Mouse (Mus musculus) neutrophil, adult 5-6 weeks (primary cell): ENCODE data around the gene L3mbtl2. TPM values are rescaled to one million over a fixed set of nuclear protein-coding genes. Genes with fewer than 3 reads are reported as not detected.
"Not testable (repeated sequence)": the region's sequence is repeated elsewhere in the genome, so short reads cannot be mapped to it uniquely, and the experiment has no call there.

Experiments used
- ATAC-seq: fragments of 151-379, 151-347 bp; 2 replicates; pipeline ENCODE4 v1.8.0; 2017; ENCODE audit warnings: mild to moderate bottlenecking, moderate TSS enrichment; ENCODE audit not compliant: insufficient number of reproducible peaks, poor library complexity, low FRiP score, severe bottlenecking; ENCODE audit errors: extremely low read depth
- total RNA-seq: library from RNA; stranded (forward); fragments of 200-1000 nt; gene quantifications from 2 replicates; pipeline ENCODE4 v1.2.3, GENCODE M21; 2017

The L3mbtl2 gene
- total RNA-seq: 20.9 and 31.7 TPM in 2 replicates

DNA sequence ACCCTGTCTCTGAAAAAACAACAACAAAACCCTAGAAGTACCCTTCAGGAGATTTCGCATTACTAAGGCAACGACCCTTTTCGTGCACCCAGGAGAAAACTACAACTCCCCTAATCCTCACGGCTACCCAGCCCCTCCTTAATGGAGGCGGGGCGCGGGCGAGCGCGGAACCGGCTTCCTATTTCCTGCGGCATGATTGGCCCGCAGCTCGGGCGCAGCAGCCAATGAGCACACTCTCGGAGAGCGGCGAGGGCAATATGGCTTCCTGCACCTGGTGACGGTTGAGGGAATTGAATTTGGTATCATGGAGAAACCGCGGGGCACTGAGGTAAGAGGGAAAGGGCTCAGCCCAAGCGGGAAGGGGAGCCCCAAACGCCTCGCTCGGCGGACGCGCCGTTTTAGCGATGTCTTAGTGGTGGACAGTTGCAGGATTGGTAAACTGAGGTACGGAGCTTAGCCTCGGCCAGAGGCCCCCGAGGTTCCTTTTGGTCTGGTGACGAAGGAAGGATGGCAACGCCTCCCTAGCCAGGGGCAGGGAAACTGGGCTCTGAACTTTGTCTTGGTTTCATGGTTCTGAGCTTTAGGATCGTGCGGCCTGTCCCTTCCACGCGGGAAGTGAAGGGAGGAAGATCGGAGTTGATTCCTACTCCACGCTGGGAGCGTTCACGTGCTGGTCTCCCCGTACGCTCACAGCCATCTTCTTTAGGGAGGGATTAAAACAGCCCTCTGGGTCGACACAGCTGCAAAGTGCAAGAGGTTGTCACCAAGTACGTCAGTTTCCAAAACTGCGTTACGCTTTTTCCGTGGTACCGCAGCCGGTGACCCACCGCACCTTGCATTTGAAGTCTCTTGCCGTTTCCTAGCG lies at the start of gene L3mbtl2:
Gene L3mbtl2 (plus strand): TSS at position 193 of the 865 bp plus-strand sequence.
- ATAC-seq: peak; percentile 99

GRCm38 (mm10) chr15:81649516-81650455 lies 13.9 kb upstream of the L3mbtl2 start:
- ATAC-seq: no peak

GRCm38 (mm10) chr15:81650636-81651035 lies 13.1 kb upstream of the L3mbtl2 start:
- ATAC-seq: no peak

DNA sequence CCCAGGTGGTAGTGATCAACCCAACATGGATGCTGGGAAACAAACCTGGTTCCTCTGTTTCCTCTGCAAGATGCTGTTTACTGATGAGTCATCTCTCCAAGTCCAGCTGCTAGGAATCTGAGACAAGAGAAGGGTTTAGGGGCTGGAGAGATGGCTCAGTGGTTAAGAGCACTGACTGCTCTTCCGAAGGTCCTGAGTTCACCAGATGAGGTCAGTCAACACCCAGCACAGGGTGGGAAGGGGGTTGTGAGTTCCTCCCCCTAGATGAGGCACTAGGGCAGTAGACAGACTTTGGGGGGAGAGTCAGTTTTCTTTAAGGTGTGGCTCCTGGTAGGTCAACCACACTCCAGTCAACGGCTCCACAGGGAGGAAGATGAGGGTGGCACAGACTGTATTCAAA lies 2.0 kb upstream of the L3mbtl2 start:
- ATAC-seq: no peak

DNA sequence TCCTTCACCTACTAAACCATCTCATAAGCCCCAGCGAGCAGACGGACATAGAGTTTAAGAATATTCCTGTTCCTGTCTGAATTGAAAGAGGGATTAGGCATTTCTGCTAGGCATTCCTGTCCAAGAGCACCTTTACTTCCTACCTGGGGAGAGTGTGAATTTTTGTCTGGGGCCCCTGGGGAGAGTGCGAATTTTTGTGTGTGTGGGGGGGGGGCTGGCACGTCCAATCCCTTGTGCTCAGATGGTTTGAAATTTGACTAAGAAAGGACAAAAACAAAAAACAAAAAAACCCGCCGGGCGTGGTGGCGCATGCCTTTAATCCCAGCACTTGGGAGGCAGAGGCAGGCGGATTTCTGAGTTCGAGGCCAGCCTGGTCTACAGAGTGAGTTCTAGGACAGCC lies 408 bp upstream of the L3mbtl2 start:
- no peak for ATAC-seq

DNA sequence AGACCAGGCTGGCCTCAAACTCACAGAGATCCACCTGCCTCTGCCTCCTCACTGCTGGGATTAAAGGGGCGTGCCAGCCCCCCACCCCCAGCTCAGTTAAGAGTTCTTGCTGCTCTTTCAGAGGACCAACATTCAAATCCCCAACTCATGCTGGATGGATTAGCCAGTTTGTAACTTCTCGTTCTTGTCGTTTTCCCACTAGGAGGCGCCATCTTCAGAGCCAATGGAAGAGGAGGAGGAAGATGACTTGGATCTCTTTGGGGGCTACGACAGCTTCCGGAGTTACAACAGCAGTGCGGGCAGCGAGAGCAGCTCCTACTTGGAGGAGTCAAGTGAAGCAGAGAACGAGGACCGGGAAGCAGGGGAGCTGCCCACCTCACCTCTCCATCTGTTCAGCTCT lies 3.3 kb downstream of the L3mbtl2 start:
- no peak for ATAC-seq

GRCm38 (mm10) chr15:81670231-81670640 lies 6.5 kb downstream of the L3mbtl2 start:
- ATAC-seq: no peak

- no peak for ATAC-seq
These were observed 12.9 kb downstream of the L3mbtl2 start for GRCm38 (mm10) chr15:81676637-81677036.

DNA sequence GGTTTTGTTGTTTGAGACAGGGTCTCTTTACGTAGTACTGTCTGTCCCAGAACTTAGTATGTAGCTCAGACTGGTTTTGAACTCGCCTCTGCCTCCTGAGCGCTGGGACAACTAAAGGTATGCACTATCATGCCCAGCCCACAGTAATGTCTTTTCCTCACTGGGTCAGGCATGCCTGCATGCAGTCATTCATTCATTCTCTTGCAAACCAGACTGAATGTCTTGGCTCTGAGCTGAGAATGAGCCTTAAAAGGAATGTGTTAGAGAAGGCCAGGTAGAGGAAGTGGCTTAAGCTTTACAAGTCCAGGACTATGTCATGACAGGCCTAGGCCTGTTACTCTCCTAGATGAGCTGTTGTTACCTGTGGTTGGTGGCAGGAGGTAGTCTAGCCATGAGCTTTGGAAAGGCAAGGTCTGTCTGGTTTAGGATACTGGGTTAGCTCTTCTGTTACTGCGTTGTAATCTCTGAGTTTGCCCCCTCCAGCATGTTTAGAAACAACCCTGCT lies 16.7 kb downstream of the L3mbtl2 start:
- no peak for ATAC-seq

DNA sequence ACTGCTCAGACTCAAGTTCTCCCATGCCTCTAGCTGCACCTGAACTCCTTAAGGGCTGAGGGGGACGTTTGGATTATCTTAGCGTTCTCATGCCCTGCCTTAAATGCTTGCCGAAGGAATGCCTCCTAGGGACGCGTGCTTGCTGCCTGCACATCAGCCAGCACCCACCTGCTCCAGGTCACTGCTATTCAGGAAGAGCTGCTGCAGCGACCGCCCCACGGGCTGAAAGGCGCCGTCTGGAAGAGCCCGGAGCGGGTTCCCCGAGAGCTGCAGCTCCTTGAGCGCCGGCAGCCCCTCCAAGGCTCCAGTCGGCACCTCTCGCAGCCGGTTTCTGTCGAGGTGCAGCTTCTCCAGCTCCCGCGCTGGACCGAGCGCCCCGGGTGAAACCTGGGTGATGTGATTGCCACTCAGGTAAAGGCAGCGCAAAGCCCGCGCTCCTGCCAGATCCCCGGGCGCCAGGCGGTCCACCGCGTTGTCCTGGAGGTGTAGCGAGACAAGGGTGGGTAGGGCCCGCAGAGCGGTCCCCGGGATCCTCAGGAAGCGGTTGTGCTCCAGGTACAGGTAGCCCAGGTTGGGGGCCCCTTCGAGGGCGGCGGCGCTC lies 29.8 kb downstream of the L3mbtl2 start:
- 0 out of 2 replicates have a peak, but pooled peaks have one; percentile 1 for ATAC-seq

GRCm38 (mm10) chr15:81693967-81694881 lies 30.5 kb downstream of the L3mbtl2 start:
- peak; percentile 82 for ATAC-seq

GRCm38 (mm10) chr15:81694891-81695290 lies 31.2 kb downstream of the L3mbtl2 start:
- no peak for ATAC-seq

DNA sequence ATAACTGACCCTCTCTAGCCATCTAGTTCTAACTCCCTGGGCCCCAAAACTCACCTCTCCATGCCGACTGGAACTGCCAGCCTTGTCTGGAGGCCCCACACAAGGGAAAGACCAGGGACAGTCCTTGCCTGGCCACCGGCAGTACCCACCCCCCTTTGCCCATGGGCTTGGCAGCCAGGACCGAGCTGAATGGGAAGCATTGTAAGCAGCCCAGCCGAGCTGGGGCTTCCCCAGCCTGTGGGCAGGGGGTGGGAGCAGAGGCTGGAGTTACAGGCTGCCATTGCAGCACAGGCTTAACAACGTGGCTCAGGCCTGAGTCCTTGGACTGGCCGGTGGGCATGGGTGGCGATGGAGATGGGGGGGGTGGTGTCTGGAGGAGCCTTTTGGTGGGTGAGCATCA lies 33.5 kb downstream of the L3mbtl2 start, which contains the start of gene Chadl:
Gene Chadl (minus strand): TSS at position 113 of the 400 bp plus-strand sequence.
- ATAC-seq: no peak

GRCm38 (mm10) chr15:81697847-81698246 lies 34.2 kb downstream of the L3mbtl2 start:
- no peak for ATAC-seq

GRCm38 (mm10) chr15:81698532-81698931 lies 34.8 kb downstream of the L3mbtl2 start:
- no peak for ATAC-seq

- ATAC-seq: no peak
These were observed 36.5 kb downstream of the L3mbtl2 start for GRCm38 (mm10) chr15:81700161-81700560.

DNA sequence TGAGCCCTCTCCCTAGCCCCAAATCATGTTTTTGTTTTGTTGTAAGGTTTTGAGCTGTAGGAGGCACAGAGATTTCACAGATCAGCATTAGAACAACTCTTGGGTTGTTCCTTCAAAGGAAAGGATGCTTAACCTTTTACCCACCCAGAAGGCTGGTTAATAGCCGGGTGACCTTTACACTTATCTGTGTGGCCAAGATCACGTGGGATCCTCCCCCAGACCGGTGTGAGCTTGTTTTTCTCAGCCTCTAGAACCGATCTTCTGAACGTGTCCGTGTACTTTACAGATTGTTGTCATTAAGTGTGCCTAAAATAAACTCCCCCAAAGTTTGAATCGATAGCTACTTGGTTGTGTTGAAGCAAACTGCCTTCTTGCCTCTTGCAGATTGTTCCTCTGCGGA lies 36.9 kb downstream of the L3mbtl2 start:
- ATAC-seq: no peak

DNA sequence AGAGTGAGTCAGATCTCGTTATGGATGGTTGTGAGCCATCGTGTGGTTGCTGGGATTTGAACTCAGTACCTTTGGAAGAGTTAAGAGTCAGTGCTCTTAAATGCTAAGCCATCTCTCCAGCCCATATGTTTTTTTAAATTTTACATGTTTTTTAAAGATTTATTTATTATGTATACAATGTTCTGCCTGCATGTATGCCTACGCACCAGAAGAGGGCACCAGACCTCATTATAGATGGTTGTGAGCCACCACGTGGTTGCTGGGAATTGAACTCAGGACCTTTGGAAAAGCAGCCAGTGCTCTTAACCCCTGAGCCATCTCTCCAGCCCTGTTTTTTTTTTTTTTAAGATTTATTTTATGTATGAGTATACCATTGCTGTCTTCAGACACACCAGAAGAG lies 37.7 kb downstream of the L3mbtl2 start:
- not testable (repeated sequence) for ATAC-seq
